In the genomic region with DNA sequence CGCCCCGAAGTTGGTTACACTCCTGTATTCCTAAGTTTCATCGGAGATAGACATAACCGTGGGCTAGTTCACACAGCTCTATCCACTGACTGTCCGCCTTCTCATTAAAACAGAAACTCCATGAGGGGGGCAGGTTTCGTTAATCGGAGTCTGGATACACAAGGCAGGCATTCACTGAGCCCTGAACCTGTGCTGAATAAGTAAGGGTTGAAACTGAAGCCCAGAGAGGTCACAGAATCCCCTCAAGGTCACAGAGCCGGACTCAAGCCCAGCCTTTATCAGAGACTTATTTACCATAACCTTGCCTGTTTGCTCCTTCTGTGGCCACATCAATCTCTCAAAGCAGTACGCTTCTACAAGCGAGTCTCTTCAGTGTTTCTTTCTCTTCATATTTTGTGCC, we compare ENCODE assay signal across 8 mouse cellular contexts. TPM values are rescaled to one million over a fixed set of nuclear protein-coding genes. Genes with fewer than 3 reads are reported as not detected.
DNase-seq lines count a peak whose midpoint lies in the region; ATAC-seq and TF ChIP-seq lines count a peak whose summit lies in the region.

No protein-coding gene starts in this region.

- H3K4me3 ChIP-seq in liver, embryonic 12.5 days: peak overlapping the region; percentile 85; the same call in 1 of the 2 replicates
- peak overlapping the region; percentile 96 for H3K4me3 ChIP-seq in stomach, postnatal 0 days (ENCODE audit: low read depth, low read length)

- H3K4me2 ChIP-seq in liver, embryonic 12.5 days: peak overlapping the region; percentile 85
- H3K4me2 ChIP-seq in stomach, postnatal 0 days (replicated peaks; ENCODE audit: low read depth): peak overlapping the region; percentile 74

- TF ChIP-seq CTCF in stomach, postnatal 0 days (IDR thresholded peaks at IDR 0.05; ENCODE audit: low read depth): no peak

- H3K4me1 ChIP-seq in liver, embryonic 12.5 days: peaks cover 39% of the 10 kb centered on the region
- H3K4me1 ChIP-seq in stomach, postnatal 0 days (replicated peaks; ENCODE audit: control insufficient read depth, insufficient read depth): peaks cover 4% of the 10 kb centered on the region; the same call in 1 of the 2 replicates

- H3K9ac ChIP-seq in liver, embryonic 12.5 days: peak overlapping the region; percentile 92; the same call in 1 of the 2 replicates
- H3K9ac ChIP-seq in stomach, postnatal 0 days (ENCODE audit: low read length): peak overlapping the region; percentile 18; the same call in 1 of the 2 replicates

- H3K9me3 ChIP-seq in liver, embryonic 12.5 days (replicated peaks): no peaks in the 10 kb centered on the region
- no peaks in the 10 kb centered on the region for H3K9me3 ChIP-seq in stomach, postnatal 0 days (ENCODE audit: control insufficient read depth, low read length)

- intact Hi-C loops in heart, postnatal 36 days (cut with DNase I): loop anchor here (5.0 kb wide), 3 partner anchors 58 to 133 kb away; no protein-coding TSS in a partner anchor

- peaks cover 3% of the 10 kb centered on the region; the same call in 1 of the 2 replicates for H3K36me3 ChIP-seq in liver, embryonic 12.5 days
- H3K36me3 ChIP-seq in stomach, postnatal 0 days (ENCODE audit: control insufficient read depth, insufficient read depth, low read length): no peaks in the 10 kb centered on the region

- 73% methylated on average over 10 of the region's 10 CpGs for WGBS in liver, embryonic 12.5 days (ENCODE audit: insufficient replicate concordance)
- 63% methylated on average over 10 of the region's 10 CpGs for WGBS in stomach, postnatal 0 days

- H3K27ac ChIP-seq in liver, embryonic 12.5 days: no peak overlapping the region
- no peak overlapping the region for H3K27ac ChIP-seq in stomach, postnatal 0 days (replicated peaks)

- peak; percentile 39 for DNase-seq in heart, adult 11 months
- no peak for DNase-seq in heart, postnatal 36 days
- DNase-seq in ovary, adult 18-20 months (ENCODE audit: low spot score): peak; percentile 39
- no peak for DNase-seq in ovary, postnatal 10 days (ENCODE audit: low spot score)
- DNase-seq in stomach, postnatal 0 days (ENCODE audit: low spot score): no peak
- DNase-seq in gastrocnemius, adult 18-20 months (ENCODE audit: low spot score): no peak
- DNase-seq in kidney, postnatal 4 days: no peak

- ATAC-seq in liver, embryonic 12.5 days: no peak
- no peak for ATAC-seq in stomach, postnatal 0 days (ENCODE audit: low FRiP score, low TSS enrichment)

- no peaks in the 10 kb centered on the region for H3K27me3 ChIP-seq in liver, embryonic 12.5 days (replicated peaks)
- H3K27me3 ChIP-seq in stomach, postnatal 0 days (ENCODE audit: control insufficient read depth, insufficient read depth, low read length): no peaks in the 10 kb centered on the region

- no peak for TF ChIP-seq EP300 in stomach, postnatal 0 days (optimal IDR thresholded peaks at IDR 0.05)

RNA-seq across cellular contexts. Expression of a gene that starts 2.2 kb away (rescaled TPM):
- 10 to 100 TPM; 22.1 to 27.9 TPM for total RNA-seq in heart, postnatal 36 days (2021)
- 4.7 and 4.8 TPM in 2 replicates for polyA plus RNA-seq in liver, embryonic 12.5 days (2016; fragmentation: Nextera tagmentation; extraction: Ambion mirVana)
- 3.2 and 3.3 TPM in 2 replicates for polyA plus RNA-seq in stomach, postnatal 0 days (2015; fragmentation: Nextera tagmentation; extraction: Ambion mirVana)
- total RNA-seq in gastrocnemius, adult 18-20 months (2021): 1 to 10 TPM; 6.0 to 6.1 TPM

Comparison
In these comparisons a context has a peak if more than half of its experiments do, and no peak if none do; other contexts are left out.
1. DNase-seq: peak in heart, adult 11 months (single experiment) and ovary, adult 18-20 months (single experiment); none in heart, postnatal 36 days (0 of 2), ovary, postnatal 10 days (single experiment), stomach, postnatal 0 days (single experiment), gastrocnemius, adult 18-20 months (single experiment) and kidney, postnatal 4 days (0 of 2).